Mouse (Mus musculus) megakaryocyte, embryonic 14.5 days (primary cell): ENCODE results near the gene Gm20547. TPM values are rescaled to one million over a fixed set of nuclear protein-coding genes. Genes with fewer than 3 reads are reported as not detected.
A peak's percentile ranks its signal among the peaks of the same experiment; 100 is the strongest.

Source experiments
- H3K27me3 ChIP-seq: replicated peaks from 2 replicates; pipeline ENCODE3; 2012; ENCODE audit warnings: inconsistent platforms
- H3K36me3 ChIP-seq: replicated peaks from 2 replicates; pipeline ENCODE3; 2012; ENCODE audit warnings: low read length, inconsistent platforms, mixed read lengths
- H3K4me1 ChIP-seq: 2 replicates; pipeline ENCODE4 v1.6.1; 2012; ENCODE audit warnings: inconsistent platforms
- H3K4me3 ChIP-seq: replicated peaks from 2 replicates; pipeline ENCODE3; 2012; ENCODE audit warnings: moderate library complexity, mild to moderate bottlenecking, inconsistent platforms
- H3K9me3 ChIP-seq: 2 replicates; pipeline ENCODE4 v1.6.1; 2012; ENCODE audit warnings: inconsistent platforms
- FLI1 ChIP-seq: IDR thresholded peaks from 2 replicates; pipeline ENCODE4 v1.6.1; 2012; ENCODE audit warnings: low read length, inconsistent platforms, mixed read lengths
- GATA1 ChIP-seq: IDR thresholded peaks from 3 replicates; pipeline ENCODE4 v1.6.1; 2012; ENCODE audit warnings: mixed read lengths, low read length, inconsistent platforms, borderline replicate concordance
- polyA plus RNA-seq: library from polyadenylated mRNA; stranded (reverse); fragments of >175 nt; gene quantifications from 2 replicates; pipeline ENCODE4 v1.2.3, GENCODE M21; 2012; ENCODE audit warnings: low replicate concordance; ENCODE audit not compliant: insufficient read depth

Gene Gm20547
- polyA plus RNA-seq, 1 experiment: not detected

DNA sequence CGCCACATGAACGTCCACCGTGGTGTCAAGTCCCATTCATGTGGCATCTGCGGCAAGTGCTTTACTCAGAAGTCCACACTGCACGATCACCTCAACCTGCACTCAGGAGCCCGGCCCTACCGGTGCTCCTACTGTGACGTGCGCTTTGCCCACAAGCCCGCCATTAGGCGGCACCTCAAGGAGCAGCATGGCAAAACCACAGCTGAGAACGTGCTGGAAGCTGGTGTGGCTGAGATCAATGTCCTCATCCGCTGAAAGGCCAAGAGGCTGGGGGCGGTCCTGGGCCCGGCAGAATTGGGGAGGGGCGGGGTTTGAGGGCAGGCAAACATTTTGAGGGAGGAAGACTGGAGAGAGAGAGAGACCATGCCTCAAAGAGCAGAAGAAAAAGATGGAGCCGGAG, 14.5 kb upstream of the Gm20547 start:
- no peaks in the 10 kb centered on the region for H3K9me3 ChIP-seq
- no peaks in the 10 kb centered on the region for H3K27me3 ChIP-seq
- H3K4me3 ChIP-seq: peak overlapping the region; percentile 80
- no peak for TF ChIP-seq FLI1
- TF ChIP-seq GATA1: no peak
- peaks cover 64% of the 10 kb centered on the region for H3K4me1 ChIP-seq
- peaks cover 14% of the 10 kb centered on the region for H3K36me3 ChIP-seq

DNA sequence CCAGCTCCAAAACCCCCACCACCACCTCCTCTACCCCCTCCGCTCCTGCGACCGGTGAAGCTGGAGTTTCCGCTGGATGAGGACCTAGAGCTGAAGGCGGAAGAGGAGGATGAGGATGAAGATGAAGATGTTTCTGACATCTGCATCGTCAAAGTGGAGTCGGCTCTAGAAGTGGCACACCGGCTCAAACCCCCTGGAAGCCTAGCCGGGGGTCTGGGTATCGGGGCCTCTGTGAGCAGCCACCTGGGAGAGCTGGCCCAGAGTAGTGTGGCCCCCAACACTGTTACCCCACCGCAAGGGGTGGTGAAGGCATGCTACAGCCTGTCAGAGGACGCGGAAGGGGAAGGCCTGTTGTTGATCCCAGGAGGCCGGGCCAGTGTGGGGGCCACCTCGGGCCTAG, 13.9 kb upstream of the Gm20547 start:
- Histone ChIP-seq H3K9me3 (no peaks in the 10 kb centered on the region), H3K36me3 (peaks cover 10% of the 10 kb centered on the region), H3K4me3 (peak overlapping the region; percentile 38), H3K4me1 (peaks cover 64% of the 10 kb centered on the region), H3K27me3 (no peaks in the 10 kb centered on the region)
- TF ChIP-seq GATA1 (no peak), FLI1 (no peak)

DNA sequence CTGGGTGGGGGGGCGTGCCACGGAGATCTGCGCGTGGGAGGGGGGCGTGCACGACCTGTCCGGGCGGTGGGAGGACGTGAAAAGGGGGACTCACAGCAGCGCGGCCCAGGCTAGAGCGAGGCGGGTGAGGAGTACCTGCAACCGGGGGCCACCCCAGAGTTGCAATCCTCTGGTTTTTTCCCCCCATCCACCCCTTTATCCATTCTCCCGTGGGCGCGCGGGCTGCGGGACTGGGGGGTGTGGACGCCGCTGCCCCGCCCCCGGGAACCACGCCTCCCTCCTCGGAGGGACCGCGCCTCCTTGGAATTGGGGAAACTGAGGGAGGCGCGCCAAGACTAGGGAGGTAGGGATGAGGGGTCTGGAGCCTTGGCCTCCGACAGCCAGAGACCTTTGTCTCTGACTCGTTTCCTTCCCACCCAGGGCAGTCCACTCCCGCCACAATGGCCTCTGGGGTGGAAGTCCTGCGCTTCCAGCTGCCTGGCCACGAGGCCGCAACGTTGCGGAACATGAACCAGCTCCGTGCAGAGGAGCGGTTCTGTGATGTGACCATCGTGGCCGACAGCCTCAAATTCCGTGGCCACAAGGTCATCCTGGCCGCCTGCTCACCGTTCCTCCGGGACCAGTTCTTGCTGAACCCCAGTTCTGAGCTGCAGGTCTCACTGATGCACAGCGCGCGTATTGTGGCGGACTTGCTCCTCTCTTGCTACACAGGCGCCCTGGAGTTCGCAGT, 13.1 kb upstream of the Gm20547 start:
- H3K4me1 ChIP-seq: peaks cover 68% of the 10 kb centered on the region
- no peaks in the 10 kb centered on the region for H3K9me3 ChIP-seq
- TF ChIP-seq FLI1 (no peak), GATA1 (no peak)
- H3K36me3 ChIP-seq: peaks cover 10% of the 10 kb centered on the region
- no peaks in the 10 kb centered on the region for H3K27me3 ChIP-seq
- peak overlapping the region; percentile 95 for H3K4me3 ChIP-seq

DNA sequence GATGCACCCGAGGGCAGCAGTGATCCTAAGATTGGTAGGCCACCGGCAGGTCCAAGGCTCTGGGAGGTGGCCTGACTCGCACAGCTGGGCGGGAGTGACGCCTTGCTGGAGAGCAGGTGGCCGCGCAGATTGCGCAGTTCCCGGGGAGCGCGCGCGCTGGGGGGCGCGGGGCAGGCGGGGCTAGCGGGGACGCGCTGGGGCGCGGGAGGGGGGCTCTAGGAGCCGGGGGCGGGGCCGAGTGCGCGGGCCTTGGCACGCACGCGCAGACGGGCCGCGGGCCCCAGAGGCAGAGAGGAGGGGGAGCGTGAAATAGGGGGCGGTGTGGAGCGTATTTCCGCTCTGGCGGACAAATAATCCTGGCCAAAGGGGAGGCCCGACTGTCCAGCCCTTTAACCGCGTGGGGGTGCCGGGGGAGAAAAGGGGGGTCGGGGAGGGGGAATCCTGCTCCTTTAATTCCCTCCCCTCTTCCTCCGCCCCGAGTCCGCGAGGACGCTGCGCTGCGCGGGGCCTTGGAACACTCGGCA, 12.3 kb upstream of the Gm20547 start:
- Histone ChIP-seq H3K9me3 (no peaks in the 10 kb centered on the region), H3K4me1 (peaks cover 68% of the 10 kb centered on the region), H3K4me3 (peak overlapping the region; percentile 95), H3K27me3 (no peaks in the 10 kb centered on the region), H3K36me3 (peaks cover 10% of the 10 kb centered on the region)
- no peak for TF ChIP-seq FLI1
- no peak for TF ChIP-seq GATA1

DNA sequence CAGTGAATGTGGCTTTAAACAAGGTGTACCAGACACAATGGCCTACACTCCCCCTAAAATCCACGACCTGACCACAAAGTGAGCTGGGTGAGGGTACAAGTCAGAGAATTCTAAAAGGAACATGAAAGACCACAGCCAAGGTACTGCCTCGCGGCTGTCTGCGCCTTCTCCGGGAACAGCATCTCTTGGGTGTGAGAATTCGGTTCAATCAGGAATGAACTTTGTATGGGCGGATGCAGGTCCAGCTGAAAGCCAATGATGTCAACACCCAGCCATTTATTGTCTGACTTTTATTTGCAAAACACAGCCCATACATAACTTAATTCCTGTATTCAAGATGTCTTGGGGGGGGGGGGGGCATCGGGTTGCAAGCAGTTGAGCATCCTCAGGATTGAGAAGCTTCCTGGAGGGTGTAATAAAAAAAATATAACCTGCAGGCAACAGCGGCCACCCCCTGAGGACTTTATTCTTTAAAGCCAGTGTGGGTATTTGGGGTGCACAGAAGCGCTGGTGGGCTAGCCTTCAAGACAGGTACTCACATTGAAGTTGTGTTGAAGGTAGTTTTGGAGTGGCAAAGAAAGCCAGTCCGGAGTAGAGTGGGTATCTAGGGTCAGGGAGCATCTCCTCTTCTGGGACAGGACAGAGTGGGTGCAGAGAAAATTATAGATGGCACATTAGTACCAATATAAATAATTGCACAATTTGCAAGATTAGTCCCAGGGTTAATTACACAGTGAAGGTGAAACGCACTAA, 11.4 kb upstream of the Gm20547 start:
- H3K36me3 ChIP-seq: peaks cover 10% of the 10 kb centered on the region
- no peak for TF ChIP-seq FLI1
- TF ChIP-seq GATA1: no peak
- H3K4me1 ChIP-seq: peaks cover 74% of the 10 kb centered on the region
- H3K4me3 ChIP-seq: peak overlapping the region; percentile 95
- no peaks in the 10 kb centered on the region for H3K27me3 ChIP-seq
- no peaks in the 10 kb centered on the region for H3K9me3 ChIP-seq

DNA sequence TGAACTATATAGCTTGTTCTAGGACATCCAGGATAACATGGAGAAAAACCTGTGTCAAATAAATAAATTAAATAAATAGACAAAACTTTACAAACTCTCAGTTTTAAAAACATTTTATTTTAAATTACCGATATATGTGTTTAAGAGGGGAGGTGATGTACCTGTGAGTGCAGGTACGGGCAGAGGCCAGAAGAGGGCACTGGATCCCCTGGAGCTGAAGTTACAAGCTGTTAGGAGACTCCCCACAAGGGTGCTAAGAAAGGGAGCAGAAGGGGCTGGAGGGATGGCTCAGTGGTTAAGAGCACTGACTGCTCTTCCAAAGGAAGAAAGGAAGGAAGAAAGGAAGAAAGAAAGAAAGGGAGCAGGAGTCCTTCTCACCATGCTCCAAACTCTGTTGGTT, 9.5 kb upstream of the Gm20547 start:
- no peaks in the 10 kb centered on the region for H3K27me3 ChIP-seq
- H3K4me3 ChIP-seq: no peak overlapping the region
- H3K36me3 ChIP-seq: peaks cover 9% of the 10 kb centered on the region
- no peak for TF ChIP-seq GATA1
- TF ChIP-seq FLI1: no peak
- no peaks in the 10 kb centered on the region for H3K9me3 ChIP-seq
- peaks cover 74% of the 10 kb centered on the region for H3K4me1 ChIP-seq

DNA sequence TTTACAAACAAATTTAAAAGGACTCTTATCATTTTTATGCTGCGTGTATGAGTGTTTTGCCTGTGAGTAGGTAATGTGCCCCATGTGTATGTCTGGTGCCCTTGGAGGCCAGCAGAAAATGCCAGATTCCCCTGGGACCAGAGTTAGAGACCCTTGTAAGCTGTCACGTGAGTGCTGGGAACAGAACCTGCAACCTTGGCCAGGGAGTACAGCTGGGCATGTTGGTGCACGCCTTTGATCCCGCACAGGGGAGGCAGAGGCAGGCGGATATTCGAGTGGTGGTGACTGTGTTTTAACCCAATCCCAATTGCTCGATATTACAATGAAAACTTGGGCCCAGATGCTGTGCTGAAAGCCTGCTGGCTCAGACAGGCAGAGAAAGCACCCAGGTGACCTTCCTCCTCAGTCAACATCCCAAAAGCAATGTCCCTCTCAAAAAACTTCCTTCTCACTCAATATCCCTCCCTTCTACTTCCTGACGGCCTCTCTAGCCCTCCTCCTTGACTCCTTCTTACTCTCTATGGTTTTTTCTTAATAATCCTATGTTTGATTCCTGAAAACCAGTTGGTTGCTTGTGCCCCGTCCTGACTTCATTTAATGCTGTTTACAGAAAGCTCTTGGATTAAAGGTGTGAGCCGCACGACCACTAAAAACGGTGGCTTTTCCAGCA, 8.4 kb upstream of the Gm20547 start:
- no peaks in the 10 kb centered on the region for H3K27me3 ChIP-seq
- no peaks in the 10 kb centered on the region for H3K36me3 ChIP-seq
- no peaks in the 10 kb centered on the region for H3K9me3 ChIP-seq
- peaks cover 74% of the 10 kb centered on the region for H3K4me1 ChIP-seq
- no peak overlapping the region for H3K4me3 ChIP-seq
- TF ChIP-seq FLI1: no peak
- TF ChIP-seq GATA1: no peak

DNA sequence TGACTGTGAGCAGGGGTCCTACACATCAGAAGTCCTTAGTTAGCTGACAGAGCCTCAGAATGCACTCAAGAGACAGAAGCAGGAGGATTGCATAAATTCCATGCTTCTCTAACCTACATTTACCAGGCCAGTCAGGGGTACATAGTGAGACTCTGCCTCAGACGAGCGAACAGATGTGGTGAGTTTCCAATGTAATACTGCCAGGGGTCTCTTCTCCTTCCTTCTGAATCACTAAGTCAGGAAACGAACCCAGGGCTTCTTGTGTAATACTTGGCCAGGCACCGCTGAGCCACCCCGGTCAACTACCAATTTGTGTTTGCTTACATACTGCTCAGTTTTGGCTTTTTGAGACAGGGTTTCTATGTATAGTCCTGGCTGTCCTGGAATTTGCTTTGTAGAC, 6.1 kb upstream of the Gm20547 start:
- TF ChIP-seq GATA1 (no peak), FLI1 (no peak)

DNA sequence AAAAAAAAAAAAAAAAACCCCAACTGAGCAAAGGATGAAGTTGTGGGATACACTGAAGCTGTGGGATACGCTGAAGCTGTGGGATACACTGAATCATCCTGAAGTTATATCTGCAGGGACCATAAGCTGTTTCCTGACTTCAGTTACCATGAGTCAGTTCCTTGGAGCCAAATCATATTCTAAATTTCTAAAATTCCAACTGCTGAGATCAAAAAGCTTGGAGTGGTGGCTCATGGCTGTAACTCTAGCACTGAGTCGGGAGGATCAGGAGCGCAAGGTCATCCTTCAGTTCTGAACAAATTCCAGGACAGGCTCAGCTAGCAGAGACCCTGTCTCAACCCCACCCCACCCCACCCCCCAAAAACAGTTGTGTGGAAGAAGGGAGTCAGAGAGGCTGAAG, 3.8 kb upstream of the Gm20547 start:
- Histone ChIP-seq H3K4me1 (peaks cover 81% of the 10 kb centered on the region), H3K4me3 (no peak overlapping the region), H3K27me3 (no peaks in the 10 kb centered on the region), H3K9me3 (no peaks in the 10 kb centered on the region), H3K36me3 (no peaks in the 10 kb centered on the region)
- no peak for TF ChIP-seq GATA1
- no peak for TF ChIP-seq FLI1

More for the DNA sequence above, 6.1 kb upstream of the Gm20547 start:
- no peak overlapping the region for H3K4me3 ChIP-seq
- peaks cover 79% of the 10 kb centered on the region for H3K4me1 ChIP-seq
- H3K36me3 ChIP-seq: no peaks in the 10 kb centered on the region
- H3K27me3 ChIP-seq: no peaks in the 10 kb centered on the region
- no peaks in the 10 kb centered on the region for H3K9me3 ChIP-seq

DNA sequence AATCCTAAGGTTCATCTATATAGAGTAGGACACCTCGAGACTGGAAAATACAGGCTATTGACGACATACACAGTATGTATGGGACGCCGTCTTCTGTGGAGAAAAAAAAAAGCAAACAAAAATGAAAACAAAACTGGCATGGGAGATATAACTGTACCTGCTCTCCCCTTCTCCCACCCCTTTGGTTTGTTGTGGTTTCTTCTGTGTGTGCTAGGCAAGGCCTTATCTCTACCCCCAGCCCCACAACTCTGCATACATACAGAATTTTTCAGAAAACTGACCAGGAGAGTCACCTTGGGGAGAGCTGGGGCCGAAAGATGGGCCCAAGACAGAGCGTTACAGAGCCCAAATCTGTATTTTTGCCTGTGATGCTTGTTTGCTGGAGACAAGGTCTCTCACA, 2.9 kb upstream of the Gm20547 start:
- H3K27me3 ChIP-seq: no peaks in the 10 kb centered on the region
- H3K4me1 ChIP-seq: peaks cover 83% of the 10 kb centered on the region
- no peak overlapping the region for H3K4me3 ChIP-seq
- H3K36me3 ChIP-seq: no peaks in the 10 kb centered on the region
- H3K9me3 ChIP-seq: no peaks in the 10 kb centered on the region
- no peak for TF ChIP-seq FLI1
- TF ChIP-seq GATA1: no peak
